24 mouse cellular contexts compared by ENCODE assay signal in the genomic region with DNA sequence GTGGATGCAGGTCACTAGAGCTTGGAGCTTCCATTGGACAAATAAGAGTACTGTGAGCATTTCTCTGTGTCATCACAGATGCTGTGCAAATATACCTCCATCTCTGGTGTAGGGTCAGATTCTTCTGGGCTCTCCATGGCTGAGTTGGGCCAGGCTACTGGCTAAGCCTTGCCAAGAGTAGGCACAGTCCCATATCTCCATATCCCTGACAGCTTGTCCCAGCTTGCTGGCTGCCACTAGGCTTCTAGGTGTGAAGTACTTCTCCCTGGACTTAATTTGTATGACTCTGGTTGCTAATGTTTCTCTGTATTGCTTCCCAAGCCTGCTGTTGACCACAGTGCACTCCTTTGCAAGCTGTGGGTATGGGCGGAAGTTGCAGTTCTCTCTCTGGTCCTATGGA. TPM values are rescaled to one million over a fixed set of nuclear protein-coding genes. Genes with fewer than 3 reads are reported as not detected.
DNase-seq lines count a peak whose midpoint lies in the region; TF ChIP-seq lines count a peak whose summit lies in the region.
"Had no signal": no experiment of that assay in that cellular context is flagged by ENCODE, and none has a peak within 500 bp of the region (broad histone marks: within the 10 kb centered on the region; RNA-seq: fewer than 3 reads in every experiment).

No protein-coding gene starts in this region.

- H3K27ac ChIP-seq in cerebellum, adult 2 months (ENCODE audit: insufficient read depth, low read length), result no peak overlapping the region
- H3K27ac ChIP-seq: forebrain, embryonic 15.5 days; hindbrain, postnatal 0 days; layer of hippocampus, adult 2 months; midbrain, embryonic 13.5 days had no signal

- TF ChIP-seq POLR2A in cerebellum, adult 2 months (IDR thresholded peaks at IDR 0.05; ENCODE audit: borderline replicate concordance, insufficient read depth, low read length), result no peak

- WGBS in cerebellum, adult 2 months, result 60% methylated on average over 1 of the region's 1 CpGs

- TF ChIP-seq CTCF in cerebellum, adult 2 months (IDR thresholded peaks at IDR 0.05; ENCODE audit: borderline replicate concordance, insufficient read depth, low read depth, low read length), result no peak

- H3K27me3 ChIP-seq in cerebellum, adult 2 months (ENCODE audit: control insufficient read depth, insufficient read depth, low read length), result no peaks in the 10 kb centered on the region
- H3K27me3 ChIP-seq: forebrain, embryonic 15.5 days; midbrain, embryonic 13.5 days had no signal

- no peak overlapping the region for H3K4me3 ChIP-seq in cerebellum, adult 2 months (replicated peaks; ENCODE audit: insufficient read depth, low read depth, low read length)
- H3K4me3 ChIP-seq: forebrain, embryonic 15.5 days; layer of hippocampus, adult 2 months; megakaryocyte, embryonic 14.5 days; midbrain, embryonic 13.5 days had no signal

- peak; percentile 19 for DNase-seq in heart, adult 8-10 months (ENCODE audit: low spot score)
- DNase-seq in heart, postnatal 36 days, result no peak
- DNase-seq in brain, adult 2 months (ENCODE audit: low read depth, low spot score), result peak; percentile 78
- DNase-seq in cerebellum, adult 2 months, result peak; percentile 53 to 78
- peak; percentile 66 to 70 for DNase-seq in cerebellum, postnatal 25 days
- no peak for DNase-seq in adrenal gland, postnatal 25 days
- DNase-seq in testis, postnatal 10 days (ENCODE audit: low spot score), result no peak
- DNase-seq: adrenal gland, postnatal 14 days; gastrocnemius, postnatal 14 days; kidney, postnatal 25 days; layer of hippocampus, postnatal 36 days; lung, postnatal 14 days; thymus, postnatal 14 days had no signal

- peaks cover 9% of the 10 kb centered on the region for H3K4me1 ChIP-seq in cerebellum, adult 2 months (ENCODE audit: control insufficient read depth, insufficient read depth, low read length)
- H3K4me1 ChIP-seq: megakaryocyte, embryonic 14.5 days; midbrain, embryonic 13.5 days had no signal

- intact Hi-C loops in heart, postnatal 36 days (cut with DNase I), result no loop called here

RNA-seq across cellular contexts. Expression of a gene that starts 16.5 kb away (rescaled TPM):
- not detected for total RNA-seq in heart, adult 8-10 months (2022)
- total RNA-seq in heart, postnatal 36 days (2021), result not detected
- polyA plus RNA-seq in cerebellum, adult 2 months (2012; rRNA removed), result 32.1 and 38.6 TPM in 2 replicates
- 0.24 TPM in 1 of 2 replicates, not detected in the other for total RNA-seq in adrenal gland, postnatal 25 days (2021)
- total RNA-seq: adrenal gland, postnatal 14 days; heart, adult 18-20 months; liver, adult 2 months; monocyte, adult 5-6 weeks; neutrophil, adult 5-6 weeks had no signal
- polyA plus RNA-seq: heart, postnatal 0 days had no signal

RNA-seq across cellular contexts. Expression of a gene that starts 51.9 kb away (rescaled TPM):
- 100 to 1,000 TPM; 279 to 382 (median 369) TPM for total RNA-seq in heart, adult 8-10 months (2022)
- total RNA-seq in heart, postnatal 36 days (2021), result 100 to 1,000 TPM; 335 to 411 TPM
- 38.3 and 54.5 TPM in 2 replicates for polyA plus RNA-seq in cerebellum, adult 2 months (2012; rRNA removed)
- total RNA-seq in adrenal gland, postnatal 25 days (2021), result 24.7 and 28.6 TPM in 2 replicates
- total RNA-seq: monocyte, adult 5-6 weeks; neutrophil, adult 5-6 weeks had no signal
- polyA plus RNA-seq: CD4-positive, CD25-positive, alpha-beta regulatory T cell, adult 4 months; liver, adult 2 months had no signal

Comparison
In these comparisons a context has a peak if more than half of its experiments do, and no peak if none do; other contexts are left out.
1. DNase-seq: peak in heart, adult 8-10 months (single experiment), brain, adult 2 months (single experiment), cerebellum, adult 2 months (2 of 2) and cerebellum, postnatal 25 days (2 of 2); none in heart, postnatal 36 days (0 of 2), adrenal gland, postnatal 25 days (single experiment) and testis, postnatal 10 days (single experiment).